Mouse (Mus musculus): ENCODE data around the gene Fem1b. TPM values are rescaled to one million over a fixed set of nuclear protein-coding genes. Genes with fewer than 3 reads are reported as not detected.
"Not testable (repeated sequence)": the region's sequence is repeated elsewhere in the genome, so short reads cannot be mapped to it uniquely, and the experiment has no call there.

Fem1b gene
- polyA plus RNA-seq, 1 experiment = 75.6 TPM

GRCm38 (mm10) chr9:62817099-62817571, 5.4 kb upstream of the Fem1b start:
- Histone ChIP-seq H3K4me3 (ENCODE audit: control insufficient read depth, low read depth, low read length) (no peak overlapping the region), H3K27ac (ENCODE audit: control insufficient read depth, insufficient read depth, low read depth, low read length) (no peak overlapping the region), H3K36me3 (ENCODE audit: control insufficient read depth, insufficient read depth, low read length) (no peaks in the 10 kb centered on the region), H3K4me1 (ENCODE audit: control insufficient read depth, insufficient read depth, low read length) (peaks cover under 1% of the 10 kb centered on the region; the same call in 1 of the 2 replicates), H3K27me3 (ENCODE audit: control insufficient read depth, insufficient read depth, low read length) (no peaks in the 10 kb centered on the region)
- no peak for TF ChIP-seq POLR2A (IDR thresholded peaks at IDR 0.05; ENCODE audit: control insufficient read depth, low read depth, low read length)
- TF ChIP-seq CTCF (IDR thresholded peaks at IDR 0.05; ENCODE audit: control insufficient read depth, insufficient read depth, insufficient replicate concordance, low read depth, low read length) = no peak

GRCm38 (mm10) chr9:62816323-62817098, 4.8 kb upstream of the Fem1b start:
- Histone ChIP-seq H3K4me3 (ENCODE audit: control insufficient read depth, low read depth, low read length) (no peak overlapping the region), H3K27ac (ENCODE audit: control insufficient read depth, insufficient read depth, low read depth, low read length) (no peak overlapping the region), H3K4me1 (ENCODE audit: control insufficient read depth, insufficient read depth, low read length) (peaks cover 3% of the 10 kb centered on the region; the same call in 1 of the 2 replicates), H3K36me3 (ENCODE audit: control insufficient read depth, insufficient read depth, low read length) (no peaks in the 10 kb centered on the region), H3K27me3 (ENCODE audit: control insufficient read depth, insufficient read depth, low read length) (no peaks in the 10 kb centered on the region)
- TF ChIP-seq CTCF (IDR thresholded peaks at IDR 0.05; ENCODE audit: control insufficient read depth, insufficient read depth, insufficient replicate concordance, low read depth, low read length) (no peak), POLR2A (IDR thresholded peaks at IDR 0.05; ENCODE audit: control insufficient read depth, low read depth, low read length) (no peak)

GRCm38 (mm10) chr9:62814751-62815150, 3.0 kb upstream of the Fem1b start:
- Histone ChIP-seq H3K27me3 (ENCODE audit: control insufficient read depth, insufficient read depth, low read length) (no peaks in the 10 kb centered on the region), H3K4me3 (ENCODE audit: control insufficient read depth, low read depth, low read length) (no peak overlapping the region), H3K4me1 (ENCODE audit: control insufficient read depth, insufficient read depth, low read length) (peaks cover 7% of the 10 kb centered on the region), H3K27ac (ENCODE audit: control insufficient read depth, insufficient read depth, low read depth, low read length) (no peak overlapping the region), H3K36me3 (ENCODE audit: control insufficient read depth, insufficient read depth, low read length) (no peaks in the 10 kb centered on the region)
- TF ChIP-seq POLR2A (IDR thresholded peaks at IDR 0.05; ENCODE audit: control insufficient read depth, low read depth, low read length) (no peak), CTCF (IDR thresholded peaks at IDR 0.05; ENCODE audit: control insufficient read depth, insufficient read depth, insufficient replicate concordance, low read depth, low read length) (no peak)

GRCm38 (mm10) chr9:62812216-62813049, 699 bp upstream of the Fem1b start:
- Histone ChIP-seq H3K4me1 (ENCODE audit: control insufficient read depth, insufficient read depth, low read length) (peaks cover 7% of the 10 kb centered on the region), H3K36me3 (ENCODE audit: control insufficient read depth, insufficient read depth, low read length) (no peaks in the 10 kb centered on the region), H3K27ac (ENCODE audit: control insufficient read depth, insufficient read depth, low read depth, low read length) (peak overlapping the region; percentile 78), H3K27me3 (ENCODE audit: control insufficient read depth, insufficient read depth, low read length) (no peaks in the 10 kb centered on the region), H3K4me3 (ENCODE audit: control insufficient read depth, low read depth, low read length) (peak overlapping the region; percentile 95)
- no peak for TF ChIP-seq CTCF (IDR thresholded peaks at IDR 0.05; ENCODE audit: control insufficient read depth, insufficient read depth, insufficient replicate concordance, low read depth, low read length)
- TF ChIP-seq POLR2A (IDR thresholded peaks at IDR 0.05; ENCODE audit: control insufficient read depth, low read depth, low read length) = no peak

- Histone ChIP-seq H3K27ac (ENCODE audit: control insufficient read depth, insufficient read depth, low read depth, low read length) (peak overlapping the region; percentile 69), H3K4me1 (ENCODE audit: control insufficient read depth, insufficient read depth, low read length) (peaks cover 7% of the 10 kb centered on the region), H3K4me3 (ENCODE audit: control insufficient read depth, low read depth, low read length) (peak overlapping the region; percentile 95), H3K36me3 (ENCODE audit: control insufficient read depth, insufficient read depth, low read length) (no peaks in the 10 kb centered on the region), H3K27me3 (ENCODE audit: control insufficient read depth, insufficient read depth, low read length) (no peaks in the 10 kb centered on the region)
- TF ChIP-seq CTCF (IDR thresholded peaks at IDR 0.05; ENCODE audit: control insufficient read depth, insufficient read depth, insufficient replicate concordance, low read depth, low read length) (0 out of 2 replicates have a peak, but pooled peaks have one; percentile 5), POLR2A (IDR thresholded peaks at IDR 0.05; ENCODE audit: control insufficient read depth, low read depth, low read length) (peak; percentile 56; the same call in 1 of the 2 replicates)
Observed at GRCm38 (mm10) chr9:62810543-62811515, 905 bp downstream of the Fem1b start.

GRCm38 (mm10) chr9:62810095-62810494, 1.6 kb downstream of the Fem1b start:
- H3K27me3 ChIP-seq (ENCODE audit: control insufficient read depth, insufficient read depth, low read length) = no peaks in the 10 kb centered on the region
- no peaks in the 10 kb centered on the region for H3K36me3 ChIP-seq (ENCODE audit: control insufficient read depth, insufficient read depth, low read length)
- no peak for TF ChIP-seq CTCF (IDR thresholded peaks at IDR 0.05; ENCODE audit: control insufficient read depth, insufficient read depth, insufficient replicate concordance, low read depth, low read length)
- TF ChIP-seq POLR2A (IDR thresholded peaks at IDR 0.05; ENCODE audit: control insufficient read depth, low read depth, low read length) = no peak
- peak overlapping the region; percentile 95 for H3K4me3 ChIP-seq (ENCODE audit: control insufficient read depth, low read depth, low read length)
- no peak overlapping the region for H3K27ac ChIP-seq (ENCODE audit: control insufficient read depth, insufficient read depth, low read depth, low read length)
- H3K4me1 ChIP-seq (ENCODE audit: control insufficient read depth, insufficient read depth, low read length) = peaks cover 7% of the 10 kb centered on the region

GRCm38 (mm10) chr9:62799218-62799617, 12.5 kb downstream of the Fem1b start:
- not testable (repeated sequence) for H3K4me1 ChIP-seq (ENCODE audit: control insufficient read depth, insufficient read depth, low read length); H3K27ac ChIP-seq (ENCODE audit: control insufficient read depth, insufficient read depth, low read depth, low read length); H3K27me3 ChIP-seq (ENCODE audit: control insufficient read depth, insufficient read depth, low read length); H3K36me3 ChIP-seq (ENCODE audit: control insufficient read depth, insufficient read depth, low read length); H3K4me3 ChIP-seq (ENCODE audit: control insufficient read depth, low read depth, low read length)
